Mouse (Mus musculus): Measurements from ENCODE around the gene Sorl1. TPM values are rescaled to one million over a fixed set of nuclear protein-coding genes. Genes with fewer than 3 reads are reported as not detected.

The Sorl1 gene
- polyA plus RNA-seq, 1 experiment from 2014 or later: 15.5 TPM

DNA sequence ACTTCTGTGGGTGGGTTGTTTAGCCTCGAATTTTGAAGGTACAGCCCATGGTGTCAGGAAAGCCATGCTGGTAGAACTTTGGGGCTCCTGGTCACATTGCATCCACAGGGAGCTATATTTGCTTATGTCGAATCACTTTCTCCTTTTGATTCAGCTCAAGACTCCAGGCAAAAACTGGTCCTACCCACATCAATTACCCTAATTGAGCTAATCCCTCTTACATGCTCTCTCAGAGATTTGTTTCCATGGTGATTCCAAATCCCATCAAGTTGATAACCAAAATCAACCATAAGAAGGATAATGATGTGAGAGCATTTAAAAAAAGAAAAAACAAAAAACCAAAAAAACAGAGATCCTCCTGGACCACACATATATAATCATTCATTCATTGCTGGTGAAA is 75.6 kb downstream of the Sorl1 start:
- WGBS: 61% methylated on average over 2 of the region's 2 CpGs
- Histone ChIP-seq H3K27ac (ENCODE audit: low read length) (no peak overlapping the region), H3K27me3 (ENCODE audit: control insufficient read depth, insufficient read depth, low read length) (no peaks in the 10 kb centered on the region)

DNA sequence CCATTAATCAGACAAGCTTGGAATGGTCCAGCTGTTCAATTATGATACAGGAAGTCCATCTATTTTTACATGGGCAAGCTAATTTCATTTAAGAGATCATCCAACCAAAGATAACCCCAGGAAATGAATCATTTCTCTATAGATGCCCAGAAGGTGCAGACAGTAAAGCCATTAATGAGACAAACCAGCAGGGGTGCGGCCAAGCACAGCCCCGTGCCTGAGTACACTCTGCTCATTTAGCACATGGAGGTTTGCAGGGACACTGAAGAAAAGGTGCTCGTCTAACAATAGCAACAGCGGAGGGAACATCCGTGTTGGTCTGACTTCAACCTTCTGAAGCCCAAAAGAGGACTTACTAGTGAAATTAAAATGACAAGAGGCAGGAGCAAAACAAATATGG is 76.3 kb downstream of the Sorl1 start:
- no peaks in the 10 kb centered on the region for H3K36me3 ChIP-seq (ENCODE audit: control insufficient read depth, insufficient read depth, low read length)
- 70% methylated on average over 5 of the region's 5 CpGs for WGBS
- no peak overlapping the region for H3K4me3 ChIP-seq (ENCODE audit: low read depth, low read length)
- peaks cover 9% of the 10 kb centered on the region; the same call in 1 of the 2 replicates for H3K4me1 ChIP-seq (ENCODE audit: control insufficient read depth, insufficient read depth, low read length)
- H3K27me3 ChIP-seq (ENCODE audit: control insufficient read depth, insufficient read depth, low read length): no peaks in the 10 kb centered on the region
- H3K9ac ChIP-seq (replicated peaks; ENCODE audit: low read depth, low read length): no peak overlapping the region
- no peak overlapping the region for H3K4me2 ChIP-seq (replicated peaks; ENCODE audit: low read depth, low read length)
- no peak overlapping the region for H3K27ac ChIP-seq (ENCODE audit: low read length)
- ATAC-seq (ENCODE audit: insufficient number of reproducible peaks, insufficient read depth, low FRiP score, low read depth): no peak
- H3K9me3 ChIP-seq (ENCODE audit: control insufficient read depth, low read depth, low read length): no peaks in the 10 kb centered on the region

More for the DNA sequence above, 75.6 kb downstream of the Sorl1 start:
- Histone ChIP-seq H3K4me2 (replicated peaks; ENCODE audit: low read depth, low read length) (no peak overlapping the region), H3K4me3 (ENCODE audit: low read depth, low read length) (no peak overlapping the region), H3K9ac (replicated peaks; ENCODE audit: low read depth, low read length) (no peak overlapping the region), H3K36me3 (ENCODE audit: control insufficient read depth, insufficient read depth, low read length) (no peaks in the 10 kb centered on the region), H3K9me3 (ENCODE audit: control insufficient read depth, low read depth, low read length) (no peaks in the 10 kb centered on the region), H3K4me1 (ENCODE audit: control insufficient read depth, insufficient read depth, low read length) (peaks cover 15% of the 10 kb centered on the region; the same call in 1 of the 2 replicates)
- ATAC-seq (ENCODE audit: insufficient number of reproducible peaks, insufficient read depth, low FRiP score, low read depth): no peak

GRCm38 (mm10) chr9:42046248-42046647 is 77.8 kb downstream of the Sorl1 start:
- Histone ChIP-seq H3K4me2 (replicated peaks; ENCODE audit: low read depth, low read length) (no peak overlapping the region), H3K9me3 (ENCODE audit: control insufficient read depth, low read depth, low read length) (no peaks in the 10 kb centered on the region), H3K4me3 (ENCODE audit: low read depth, low read length) (no peak overlapping the region), H3K9ac (replicated peaks; ENCODE audit: low read depth, low read length) (no peak overlapping the region), H3K36me3 (ENCODE audit: control insufficient read depth, insufficient read depth, low read length) (no peaks in the 10 kb centered on the region), H3K27me3 (ENCODE audit: control insufficient read depth, insufficient read depth, low read length) (no peaks in the 10 kb centered on the region), H3K4me1 (ENCODE audit: control insufficient read depth, insufficient read depth, low read length) (no peaks in the 10 kb centered on the region), H3K27ac (ENCODE audit: low read length) (no peak overlapping the region)
- no peak for ATAC-seq (ENCODE audit: insufficient number of reproducible peaks, insufficient read depth, low FRiP score, low read depth)
- 85% methylated on average over 11 of the region's 11 CpGs for WGBS

GRCm38 (mm10) chr9:42044651-42045050 is 79.4 kb downstream of the Sorl1 start:
- Histone ChIP-seq H3K9me3 (ENCODE audit: control insufficient read depth, low read depth, low read length) (no peaks in the 10 kb centered on the region), H3K27me3 (ENCODE audit: control insufficient read depth, insufficient read depth, low read length) (no peaks in the 10 kb centered on the region), H3K4me1 (ENCODE audit: control insufficient read depth, insufficient read depth, low read length) (no peaks in the 10 kb centered on the region), H3K36me3 (ENCODE audit: control insufficient read depth, insufficient read depth, low read length) (no peaks in the 10 kb centered on the region), H3K4me3 (ENCODE audit: low read depth, low read length) (no peak overlapping the region), H3K9ac (replicated peaks; ENCODE audit: low read depth, low read length) (no peak overlapping the region), H3K27ac (ENCODE audit: low read length) (no peak overlapping the region), H3K4me2 (replicated peaks; ENCODE audit: low read depth, low read length) (no peak overlapping the region)
- WGBS: 92% methylated on average over 8 of the region's 8 CpGs
- no peak for ATAC-seq (ENCODE audit: insufficient number of reproducible peaks, insufficient read depth, low FRiP score, low read depth)

DNA sequence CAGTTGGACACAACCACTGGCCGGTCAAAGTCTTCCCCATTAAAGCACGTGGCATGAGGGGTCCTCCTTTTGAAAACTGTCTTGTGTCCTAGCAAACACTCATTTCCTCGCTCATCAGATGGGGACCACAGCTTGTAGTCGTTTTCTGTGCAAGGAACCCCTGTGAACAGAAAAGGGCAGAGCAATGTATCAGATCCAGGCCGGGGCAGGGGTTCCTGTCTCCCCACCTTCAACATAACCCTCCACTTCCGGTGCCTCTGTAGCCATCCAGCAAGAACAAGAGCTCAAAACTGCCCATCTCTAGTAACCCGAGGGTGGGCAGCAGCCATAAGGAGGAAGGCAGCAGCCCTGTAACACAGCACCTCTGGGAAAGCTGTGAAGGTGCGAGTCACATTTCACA is 80.2 kb downstream of the Sorl1 start:
- Histone ChIP-seq H3K9ac (replicated peaks; ENCODE audit: low read depth, low read length) (no peak overlapping the region), H3K4me3 (ENCODE audit: low read depth, low read length) (no peak overlapping the region), H3K4me1 (ENCODE audit: control insufficient read depth, insufficient read depth, low read length) (no peaks in the 10 kb centered on the region), H3K36me3 (ENCODE audit: control insufficient read depth, insufficient read depth, low read length) (no peaks in the 10 kb centered on the region), H3K27me3 (ENCODE audit: control insufficient read depth, insufficient read depth, low read length) (no peaks in the 10 kb centered on the region), H3K9me3 (ENCODE audit: control insufficient read depth, low read depth, low read length) (no peaks in the 10 kb centered on the region), H3K27ac (ENCODE audit: low read length) (no peak overlapping the region), H3K4me2 (replicated peaks; ENCODE audit: low read depth, low read length) (no peak overlapping the region)
- ATAC-seq (ENCODE audit: insufficient number of reproducible peaks, insufficient read depth, low FRiP score, low read depth): no peak
- WGBS: 87% methylated on average over 8 of the region's 8 CpGs

DNA sequence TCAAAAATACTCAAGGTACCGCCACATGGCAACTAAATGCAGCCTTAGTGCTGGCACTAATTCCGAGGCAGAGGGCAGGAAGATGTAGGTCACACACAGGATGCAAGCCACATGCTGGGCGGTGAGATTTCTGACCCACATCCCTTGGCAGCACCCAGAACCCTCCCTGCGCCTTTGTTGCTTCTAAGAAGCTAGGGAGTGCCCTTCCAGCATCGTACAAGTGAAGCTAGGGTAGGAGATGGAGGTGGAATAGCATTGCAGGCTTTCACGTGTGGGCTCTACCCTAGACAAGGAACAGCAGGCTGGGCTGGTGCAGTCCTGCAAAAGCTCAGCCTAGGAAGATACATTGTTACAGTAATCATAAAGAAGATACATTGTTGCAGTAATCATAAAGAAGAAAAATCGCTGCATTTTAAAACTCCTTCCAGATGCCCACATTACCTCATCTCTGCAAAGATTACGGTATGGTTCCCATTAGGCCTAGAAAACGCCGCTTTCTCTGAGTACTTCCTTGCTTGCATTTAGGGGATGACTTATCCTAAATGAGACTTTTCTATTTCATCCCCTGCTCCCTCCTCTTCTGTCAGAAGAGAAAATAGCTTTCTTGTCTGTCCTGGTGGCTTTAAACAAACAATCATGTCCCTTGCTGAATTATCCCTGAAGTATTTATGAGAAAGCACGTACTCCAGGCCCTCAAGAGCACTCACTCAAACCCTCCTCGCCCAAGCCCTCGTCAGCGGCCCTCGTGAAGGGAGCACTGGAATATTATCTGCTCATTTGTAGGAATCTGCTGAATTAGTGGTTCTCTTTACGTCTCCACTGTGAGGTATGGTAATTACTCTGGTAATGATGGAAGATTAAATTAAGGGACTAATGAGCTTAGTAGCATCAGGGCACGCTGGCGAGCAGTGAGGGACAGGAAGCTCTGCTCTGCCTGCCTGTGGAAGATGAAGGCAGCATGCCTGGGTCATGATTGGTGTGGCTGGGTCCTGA is 84.8 kb downstream of the Sorl1 start:
- H3K9ac ChIP-seq (replicated peaks; ENCODE audit: low read depth, low read length): no peak overlapping the region
- H3K27ac ChIP-seq (ENCODE audit: low read length): no peak overlapping the region
- no peaks in the 10 kb centered on the region for H3K27me3 ChIP-seq (ENCODE audit: control insufficient read depth, insufficient read depth, low read length)
- H3K4me3 ChIP-seq (ENCODE audit: low read depth, low read length): no peak overlapping the region
- WGBS: 68% methylated on average over 18 of the region's 18 CpGs
- no peaks in the 10 kb centered on the region for H3K9me3 ChIP-seq (ENCODE audit: control insufficient read depth, low read depth, low read length)
- H3K36me3 ChIP-seq (ENCODE audit: control insufficient read depth, insufficient read depth, low read length): no peaks in the 10 kb centered on the region
- no peaks in the 10 kb centered on the region for H3K4me1 ChIP-seq (ENCODE audit: control insufficient read depth, insufficient read depth, low read length)
- no peak overlapping the region for H3K4me2 ChIP-seq (replicated peaks; ENCODE audit: low read depth, low read length)
- no peak for ATAC-seq (ENCODE audit: insufficient number of reproducible peaks, insufficient read depth, low FRiP score, low read depth)

DNA sequence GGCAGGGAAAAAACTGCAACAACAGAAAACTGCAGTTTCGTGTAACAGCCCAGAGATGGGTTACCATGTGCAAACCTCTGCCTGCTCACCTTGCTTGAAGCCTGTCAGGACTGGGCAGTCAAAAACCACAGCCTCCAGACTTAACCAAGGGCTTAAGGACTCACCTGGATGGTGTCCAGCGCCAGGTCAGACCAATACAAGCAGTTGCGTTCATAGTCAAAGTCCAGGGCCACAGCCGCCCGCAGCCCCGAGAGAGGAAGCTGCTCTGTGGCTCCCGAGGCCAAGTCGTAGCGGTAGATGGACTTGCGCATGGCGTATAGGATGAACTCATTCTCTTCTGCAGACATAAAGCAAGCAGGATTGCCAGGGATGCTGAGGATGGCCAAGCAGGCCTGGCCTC is 87.2 kb downstream of the Sorl1 start:
- WGBS: 94% methylated on average over 11 of the region's 11 CpGs
- Histone ChIP-seq H3K4me1 (ENCODE audit: control insufficient read depth, insufficient read depth, low read length) (no peaks in the 10 kb centered on the region), H3K9ac (replicated peaks; ENCODE audit: low read depth, low read length) (no peak overlapping the region), H3K4me2 (replicated peaks; ENCODE audit: low read depth, low read length) (no peak overlapping the region), H3K4me3 (ENCODE audit: low read depth, low read length) (no peak overlapping the region), H3K27ac (ENCODE audit: low read length) (no peak overlapping the region), H3K36me3 (ENCODE audit: control insufficient read depth, insufficient read depth, low read length) (no peaks in the 10 kb centered on the region), H3K27me3 (ENCODE audit: control insufficient read depth, insufficient read depth, low read length) (no peaks in the 10 kb centered on the region), H3K9me3 (ENCODE audit: control insufficient read depth, low read depth, low read length) (no peaks in the 10 kb centered on the region)
- ATAC-seq (ENCODE audit: insufficient number of reproducible peaks, insufficient read depth, low FRiP score, low read depth): no peak

DNA sequence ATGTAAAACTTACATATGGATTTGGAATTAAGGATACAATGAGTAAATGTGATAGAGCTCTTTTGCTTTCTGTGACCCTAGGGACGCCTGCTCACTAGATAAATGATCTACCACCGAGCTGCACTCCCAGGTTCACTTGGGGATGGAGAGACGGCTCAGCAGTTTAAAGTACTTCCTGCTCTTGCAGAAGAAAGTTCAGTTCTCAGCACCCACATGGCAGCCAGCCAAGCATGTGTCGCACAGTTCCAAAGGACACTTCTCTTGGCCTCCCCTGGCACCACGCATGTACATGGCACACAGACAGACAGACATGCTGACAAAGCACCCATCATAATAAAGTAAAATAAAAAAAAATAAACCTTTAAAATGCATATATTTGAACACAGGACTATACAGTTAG is 88.1 kb downstream of the Sorl1 start:
- Histone ChIP-seq H3K27me3 (ENCODE audit: control insufficient read depth, insufficient read depth, low read length) (no peaks in the 10 kb centered on the region), H3K27ac (ENCODE audit: low read length) (no peak overlapping the region), H3K9me3 (ENCODE audit: control insufficient read depth, low read depth, low read length) (no peaks in the 10 kb centered on the region), H3K4me3 (ENCODE audit: low read depth, low read length) (no peak overlapping the region), H3K4me2 (replicated peaks; ENCODE audit: low read depth, low read length) (no peak overlapping the region), H3K36me3 (ENCODE audit: control insufficient read depth, insufficient read depth, low read length) (no peaks in the 10 kb centered on the region), H3K9ac (replicated peaks; ENCODE audit: low read depth, low read length) (no peak overlapping the region), H3K4me1 (ENCODE audit: control insufficient read depth, insufficient read depth, low read length) (no peaks in the 10 kb centered on the region)
- WGBS: 48% methylated on average over 5 of the region's 5 CpGs
- no peak for ATAC-seq (ENCODE audit: insufficient number of reproducible peaks, insufficient read depth, low FRiP score, low read depth)

All from stomach, embryonic 14.5 days (tissue).